Mouse (Mus musculus): ENCODE measurements around the gene Commd8. TPM values are rescaled to one million over a fixed set of nuclear protein-coding genes. Genes with fewer than 3 reads are reported as not detected.
"Not testable (repeated sequence)": the region's sequence is repeated elsewhere in the genome, so short reads cannot be mapped to it uniquely, and the experiment has no call there.

Gene Commd8
- polyA plus RNA-seq, 1 experiment: 77.9 TPM

DNA sequence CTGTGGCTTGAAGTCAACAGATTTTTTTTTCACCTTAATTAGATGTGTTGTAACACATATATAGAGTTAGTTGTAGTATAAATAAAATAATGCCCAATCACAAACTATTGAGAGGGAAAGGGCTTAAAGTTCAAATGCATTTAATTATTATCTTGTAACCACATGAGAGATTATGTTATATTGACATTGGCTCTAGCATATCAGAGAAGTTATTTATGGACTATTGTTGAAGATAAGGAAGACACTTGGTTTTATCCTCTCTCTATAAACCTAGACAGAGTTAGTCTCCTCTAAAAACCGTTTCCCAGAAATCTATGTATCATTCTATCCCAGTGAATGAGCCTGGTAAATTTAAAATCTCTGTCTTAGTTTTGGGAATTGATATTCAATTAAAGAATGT, 5.5 kb upstream of the Commd8 start:
- TF ChIP-seq CTCF (IDR thresholded peaks at IDR 0.05; ENCODE audit: extremely low read depth, insufficient read depth, low read length) (no peak), POLR2A (IDR thresholded peaks at IDR 0.05; ENCODE audit: extremely low read depth, insufficient read depth, low read length) (no peak)
- Histone ChIP-seq H3K4me3 (ENCODE audit: insufficient read depth, low read length) (no peak overlapping the region), H3K27ac (ENCODE audit: insufficient read depth, low read length) (no peak overlapping the region), H3K4me1 (ENCODE audit: control insufficient read depth, insufficient read depth, low read length) (no peaks in the 10 kb centered on the region)

DNA sequence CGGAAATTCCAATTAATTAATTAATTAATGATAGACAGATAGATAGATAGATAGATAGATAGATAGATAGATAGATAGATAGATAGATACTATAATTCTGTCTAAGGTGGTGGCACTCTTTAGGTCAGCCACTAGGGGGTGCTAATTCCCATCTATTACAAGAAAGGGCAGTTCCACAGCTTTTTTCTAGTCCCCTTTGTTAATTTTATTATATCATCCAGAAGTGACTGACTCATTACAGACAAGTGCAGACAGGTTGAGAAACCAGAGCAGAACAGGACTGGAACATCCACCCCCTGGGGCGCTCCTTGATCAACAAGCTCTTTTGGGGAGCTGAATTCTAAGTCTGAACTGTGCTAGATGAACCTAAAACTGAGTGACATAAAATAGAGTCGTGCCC, 4.7 kb upstream of the Commd8 start:
- H3K4me3 ChIP-seq (ENCODE audit: insufficient read depth, low read length): no peak overlapping the region
- no peaks in the 10 kb centered on the region for H3K4me1 ChIP-seq (ENCODE audit: control insufficient read depth, insufficient read depth, low read length)
- TF ChIP-seq CTCF (IDR thresholded peaks at IDR 0.05; ENCODE audit: extremely low read depth, insufficient read depth, low read length): peak; percentile 28; the same call in 1 of the 2 replicates
- no peak for TF ChIP-seq POLR2A (IDR thresholded peaks at IDR 0.05; ENCODE audit: extremely low read depth, insufficient read depth, low read length)
- no peak overlapping the region for H3K27ac ChIP-seq (ENCODE audit: insufficient read depth, low read length)

DNA sequence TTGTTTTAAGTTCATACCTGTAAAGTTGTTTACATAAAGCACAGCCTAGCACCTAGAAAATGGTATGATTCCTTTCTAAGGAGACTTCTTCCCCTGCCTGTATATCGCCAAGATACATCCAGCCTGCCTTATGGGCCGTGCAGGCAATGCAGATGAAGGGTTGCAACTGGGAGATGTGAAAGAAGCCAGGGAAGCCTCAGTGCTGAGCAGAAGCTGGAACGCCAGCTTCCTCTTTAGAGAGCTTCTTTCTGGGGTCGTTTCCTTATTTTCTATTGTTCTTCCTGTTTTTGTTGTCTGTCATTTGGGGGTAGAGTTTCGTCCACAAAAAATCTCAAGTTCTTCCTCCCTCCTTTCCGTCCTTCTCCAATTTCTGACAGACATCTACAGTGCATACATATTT, 2.1 kb upstream of the Commd8 start:
- peaks cover 3% of the 10 kb centered on the region for H3K4me1 ChIP-seq (ENCODE audit: control insufficient read depth, insufficient read depth, low read length)
- H3K27ac ChIP-seq (ENCODE audit: insufficient read depth, low read length): no peak overlapping the region
- TF ChIP-seq POLR2A (IDR thresholded peaks at IDR 0.05; ENCODE audit: extremely low read depth, insufficient read depth, low read length) (no peak), CTCF (IDR thresholded peaks at IDR 0.05; ENCODE audit: extremely low read depth, insufficient read depth, low read length) (no peak)
- no peak overlapping the region for H3K4me3 ChIP-seq (ENCODE audit: insufficient read depth, low read length)

DNA sequence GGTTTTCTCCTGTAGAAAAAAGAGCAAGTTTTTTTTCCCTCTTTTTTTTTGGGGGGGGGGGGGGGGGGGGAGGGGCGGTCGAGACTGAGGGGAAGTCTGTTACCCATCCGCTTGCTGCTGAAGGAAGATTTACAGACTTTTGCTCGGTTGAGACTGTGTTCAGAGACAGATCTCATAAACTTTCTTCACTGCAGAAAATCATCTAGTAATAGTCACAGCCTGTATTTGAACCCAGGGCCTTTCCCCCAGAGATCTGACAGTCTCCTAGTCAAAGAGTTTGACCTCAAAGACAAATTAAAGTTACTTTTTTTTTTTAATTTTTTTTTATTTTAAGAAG, 264 bp upstream of the Commd8 start:
- H3K4me1 ChIP-seq (ENCODE audit: control insufficient read depth, insufficient read depth, low read length): peaks cover 3% of the 10 kb centered on the region
- no peak overlapping the region for H3K27ac ChIP-seq (ENCODE audit: insufficient read depth, low read length)
- TF ChIP-seq CTCF (IDR thresholded peaks at IDR 0.05; ENCODE audit: extremely low read depth, insufficient read depth, low read length): no peak
- no peak for TF ChIP-seq POLR2A (IDR thresholded peaks at IDR 0.05; ENCODE audit: extremely low read depth, insufficient read depth, low read length)
- H3K4me3 ChIP-seq (ENCODE audit: insufficient read depth, low read length): peak overlapping the region; percentile 94; the same call in 1 of the 2 replicates

DNA sequence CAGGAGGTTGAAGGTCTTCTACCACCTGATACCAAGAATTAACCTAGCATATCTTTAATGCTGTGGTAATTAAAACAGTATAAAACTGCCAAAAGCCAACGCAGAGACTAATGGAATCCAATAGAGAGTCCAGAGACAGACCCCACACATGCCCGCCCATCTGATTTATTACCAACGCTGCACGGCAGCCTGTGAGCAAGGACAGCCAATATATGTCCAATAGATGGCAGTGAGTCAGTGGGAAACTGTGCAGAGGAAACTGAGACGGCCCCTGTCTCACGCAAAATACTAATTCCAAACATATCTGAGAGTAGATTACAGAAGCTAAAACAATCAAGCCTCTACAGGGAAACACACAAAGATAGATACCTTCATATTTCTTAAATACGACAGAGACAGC, 3.6 kb downstream of the Commd8 start:
- H3K4me1 ChIP-seq (ENCODE audit: control insufficient read depth, insufficient read depth, low read length): peaks cover 3% of the 10 kb centered on the region
- H3K27ac ChIP-seq (ENCODE audit: insufficient read depth, low read length): no peak overlapping the region
- TF ChIP-seq POLR2A (IDR thresholded peaks at IDR 0.05; ENCODE audit: extremely low read depth, insufficient read depth, low read length) (no peak), CTCF (IDR thresholded peaks at IDR 0.05; ENCODE audit: extremely low read depth, insufficient read depth, low read length) (0 out of 2 replicates have a peak, but pooled peaks have one; percentile 2)
- no peak overlapping the region for H3K4me3 ChIP-seq (ENCODE audit: insufficient read depth, low read length)

DNA sequence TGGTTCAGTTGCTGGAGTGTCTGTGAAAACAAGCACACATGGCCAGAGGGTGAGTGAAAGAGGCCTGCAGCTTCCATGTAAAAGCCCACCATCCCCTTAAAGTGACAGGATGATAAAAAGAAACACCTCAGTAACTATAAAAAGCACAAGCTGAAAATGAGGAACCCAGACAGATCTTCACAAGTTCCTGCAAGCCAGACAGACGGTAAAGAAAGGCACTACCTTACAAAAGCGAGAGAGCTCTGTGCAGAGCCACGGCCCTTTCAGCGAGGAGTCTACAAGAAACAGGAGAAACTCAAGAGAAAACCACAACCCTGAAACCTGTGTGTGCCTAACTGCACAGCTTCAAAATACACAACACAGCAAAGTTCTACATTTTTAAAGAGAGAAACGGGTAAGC, 5.1 kb downstream of the Commd8 start:
- Histone ChIP-seq H3K4me1 (ENCODE audit: control insufficient read depth, insufficient read depth, low read length) (peaks cover 3% of the 10 kb centered on the region), H3K27ac (ENCODE audit: insufficient read depth, low read length) (no peak overlapping the region), H3K4me3 (ENCODE audit: insufficient read depth, low read length) (no peak overlapping the region)
- TF ChIP-seq POLR2A (IDR thresholded peaks at IDR 0.05; ENCODE audit: extremely low read depth, insufficient read depth, low read length): no peak
- TF ChIP-seq CTCF (IDR thresholded peaks at IDR 0.05; ENCODE audit: extremely low read depth, insufficient read depth, low read length): no peak

DNA sequence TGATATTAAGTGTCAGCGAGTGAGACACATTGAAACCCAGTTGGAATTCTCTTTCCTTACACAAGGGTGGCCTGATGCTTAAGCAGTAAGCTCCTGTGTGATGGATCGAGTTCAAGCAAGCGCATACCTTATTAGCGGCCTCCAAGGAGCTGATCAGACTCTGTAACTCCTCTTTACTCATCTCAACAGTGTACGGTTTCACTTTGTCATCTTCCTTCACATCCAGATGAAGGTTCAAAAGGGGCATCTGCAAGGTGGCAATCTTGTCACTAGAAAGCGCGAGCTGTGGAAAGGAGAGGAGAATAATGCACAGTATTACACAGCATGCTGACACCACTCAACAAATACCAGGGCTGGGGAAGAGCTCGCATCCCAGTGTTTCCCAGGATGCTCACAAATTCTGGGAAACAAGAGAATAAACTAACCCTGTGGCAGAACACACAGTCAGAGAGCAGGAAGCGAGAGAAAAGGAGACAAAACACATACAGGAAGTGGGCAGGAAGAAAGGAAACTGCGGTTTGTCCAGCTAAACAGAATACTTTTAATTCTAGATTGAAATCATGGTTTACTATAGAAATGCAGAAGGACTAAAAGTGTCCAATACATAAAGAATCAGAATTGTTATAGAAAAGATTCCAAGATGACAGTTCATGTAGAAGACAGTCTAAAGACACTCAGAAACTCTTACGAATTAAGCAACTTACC, 7.1 kb downstream of the Commd8 start:
- no peak overlapping the region for H3K4me3 ChIP-seq (ENCODE audit: insufficient read depth, low read length)
- H3K4me1 ChIP-seq (ENCODE audit: control insufficient read depth, insufficient read depth, low read length): no peaks in the 10 kb centered on the region
- H3K27ac ChIP-seq (ENCODE audit: insufficient read depth, low read length): no peak overlapping the region
- TF ChIP-seq POLR2A (IDR thresholded peaks at IDR 0.05; ENCODE audit: extremely low read depth, insufficient read depth, low read length): no peak
- no peak for TF ChIP-seq CTCF (IDR thresholded peaks at IDR 0.05; ENCODE audit: extremely low read depth, insufficient read depth, low read length)

DNA sequence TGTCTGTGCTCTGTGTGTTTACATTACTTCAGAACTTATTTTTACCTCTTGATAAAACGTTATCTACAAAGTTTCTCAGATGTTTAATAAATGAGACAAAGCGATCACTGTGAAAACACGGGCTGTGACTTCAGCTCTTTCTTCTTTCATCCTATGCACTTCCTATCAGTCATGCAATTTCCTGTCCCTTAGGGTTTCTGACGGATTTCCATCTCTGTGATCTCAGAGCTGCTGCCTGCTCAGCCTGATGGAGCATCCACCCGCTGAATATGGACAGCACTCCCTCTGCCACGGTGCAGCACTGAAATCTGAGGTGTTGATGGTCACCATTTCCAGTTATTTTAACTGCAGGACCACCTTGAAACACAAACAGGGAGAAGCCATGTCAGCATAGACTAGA, 8.5 kb downstream of the Commd8 start:
- no peaks in the 10 kb centered on the region for H3K4me1 ChIP-seq (ENCODE audit: control insufficient read depth, insufficient read depth, low read length)
- TF ChIP-seq POLR2A (IDR thresholded peaks at IDR 0.05; ENCODE audit: extremely low read depth, insufficient read depth, low read length) (no peak), CTCF (IDR thresholded peaks at IDR 0.05; ENCODE audit: extremely low read depth, insufficient read depth, low read length) (no peak)
- no peak overlapping the region for H3K4me3 ChIP-seq (ENCODE audit: insufficient read depth, low read length)
- H3K27ac ChIP-seq (ENCODE audit: insufficient read depth, low read length): no peak overlapping the region

DNA sequence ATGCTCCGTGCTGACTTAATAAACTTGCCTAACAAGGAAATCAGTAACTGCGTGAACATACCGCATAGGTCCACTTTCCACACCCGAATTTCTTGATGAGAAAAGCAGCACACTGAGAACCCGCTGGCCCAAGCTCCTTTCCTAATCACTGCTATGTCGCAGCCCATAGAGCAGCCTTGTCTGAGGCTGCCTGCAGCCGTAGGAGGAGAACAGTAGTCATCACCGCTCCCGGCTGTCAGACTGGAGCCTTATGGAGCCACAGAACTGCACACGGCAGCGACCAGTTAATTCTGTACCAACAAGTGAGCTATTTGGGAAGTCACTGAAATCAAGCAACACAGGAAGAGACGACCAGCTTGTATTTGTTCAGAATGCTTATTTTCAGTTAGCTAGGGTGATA, 9.3 kb downstream of the Commd8 start:
- Histone ChIP-seq H3K27ac (ENCODE audit: insufficient read depth, low read length) (no peak overlapping the region), H3K4me1 (ENCODE audit: control insufficient read depth, insufficient read depth, low read length) (no peaks in the 10 kb centered on the region)

DNA sequence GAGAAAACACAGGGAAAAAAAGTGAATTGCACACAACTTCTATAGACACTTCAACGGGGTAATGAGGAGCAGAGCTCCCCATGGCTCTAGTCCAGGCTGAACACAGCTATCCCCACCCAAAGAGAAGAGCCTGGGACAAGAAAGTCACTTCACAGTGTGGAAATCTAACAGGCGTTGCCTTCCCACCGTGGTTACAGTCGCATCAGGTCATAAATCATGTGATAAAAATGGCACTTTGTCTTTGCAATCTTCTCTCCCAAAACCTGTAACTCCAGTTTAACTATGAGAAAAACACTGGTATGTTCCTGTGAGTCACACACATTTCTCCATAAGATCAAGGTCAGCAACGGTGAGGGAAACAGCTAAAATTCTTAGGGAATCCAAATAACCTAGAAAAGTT, 11.4 kb downstream of the Commd8 start:
- no peak overlapping the region for H3K4me3 ChIP-seq (ENCODE audit: insufficient read depth, low read length)
- TF ChIP-seq CTCF (IDR thresholded peaks at IDR 0.05; ENCODE audit: extremely low read depth, insufficient read depth, low read length) (no peak), POLR2A (IDR thresholded peaks at IDR 0.05; ENCODE audit: extremely low read depth, insufficient read depth, low read length) (no peak)
- H3K27ac ChIP-seq (ENCODE audit: insufficient read depth, low read length): no peak overlapping the region
- no peaks in the 10 kb centered on the region for H3K4me1 ChIP-seq (ENCODE audit: control insufficient read depth, insufficient read depth, low read length)

More for the DNA sequence above, 9.3 kb downstream of the Commd8 start:
- TF ChIP-seq POLR2A (IDR thresholded peaks at IDR 0.05; ENCODE audit: extremely low read depth, insufficient read depth, low read length): 0 out of 2 replicates have a peak, but pooled peaks have one; percentile 18
- TF ChIP-seq CTCF (IDR thresholded peaks at IDR 0.05; ENCODE audit: extremely low read depth, insufficient read depth, low read length): no peak
- H3K4me3 ChIP-seq (ENCODE audit: insufficient read depth, low read length): no peak overlapping the region

DNA sequence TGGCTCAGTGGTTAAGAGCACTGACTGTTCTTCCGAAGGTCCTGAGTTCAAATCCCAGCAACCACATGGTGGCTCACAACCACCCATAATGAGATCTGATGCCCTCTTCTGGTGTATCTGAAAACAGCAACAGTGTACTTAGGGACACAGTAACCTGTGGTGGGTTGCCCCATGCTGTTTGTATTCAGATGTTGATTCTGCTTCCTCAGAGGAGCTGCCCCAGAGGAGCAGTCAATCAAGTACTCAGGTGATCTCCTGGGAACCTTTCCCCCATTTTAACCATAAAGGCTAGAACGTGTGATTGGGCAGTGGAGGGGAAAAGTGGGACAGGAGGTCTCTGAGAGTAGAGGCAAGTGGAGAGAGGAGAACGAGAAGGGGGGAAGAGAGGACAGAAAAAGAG, 12.3 kb downstream of the Commd8 start:
- H3K4me3 ChIP-seq (ENCODE audit: insufficient read depth, low read length); H3K4me1 ChIP-seq (ENCODE audit: control insufficient read depth, insufficient read depth, low read length); H3K27ac ChIP-seq (ENCODE audit: insufficient read depth, low read length): not testable (repeated sequence)

Data from cortical plate, adult 2 months (tissue).